In the genomic region with DNA sequence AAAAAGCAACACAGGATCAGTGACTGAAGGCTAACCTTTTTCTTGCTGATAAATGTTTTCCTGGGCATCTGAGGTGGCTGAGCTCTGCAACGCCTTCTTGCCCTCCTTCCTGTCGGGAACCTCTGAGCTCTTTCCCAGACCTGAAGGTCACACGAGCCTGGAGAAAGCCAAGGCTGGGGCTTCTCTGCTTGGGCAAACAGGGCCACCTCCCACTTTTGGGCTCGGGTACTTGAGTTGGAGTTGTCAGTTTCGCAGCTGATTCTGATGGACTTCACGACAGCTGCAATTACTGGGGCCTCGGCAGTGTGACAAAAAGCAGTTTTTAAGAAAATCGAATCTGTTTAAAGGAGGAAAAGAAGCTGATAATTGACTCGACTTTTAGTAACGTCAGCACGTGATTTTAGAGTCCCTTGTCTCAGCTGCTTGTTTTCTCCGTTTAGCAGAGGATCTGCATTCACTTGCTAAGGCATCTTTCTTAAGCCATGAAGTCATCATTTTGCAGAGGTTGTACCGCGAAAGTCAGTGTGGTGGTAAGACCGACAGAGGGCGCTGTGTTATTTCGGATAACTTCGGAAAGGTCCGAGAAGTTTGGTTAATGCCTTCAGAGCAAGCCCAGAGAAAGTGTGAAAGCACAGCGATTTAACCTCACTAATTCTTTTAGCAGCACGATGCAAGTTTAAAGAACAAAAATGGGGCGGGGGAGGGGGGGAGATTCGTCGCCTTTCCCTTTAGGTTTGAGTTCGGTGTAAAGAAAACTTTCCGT, we compare ENCODE assay signal across 8 mouse cellular contexts. TPM values are rescaled to one million over a fixed set of nuclear protein-coding genes. Genes with fewer than 3 reads are reported as not detected.
DNase-seq lines count a peak whose midpoint lies in the region; ATAC-seq and TF ChIP-seq lines count a peak whose summit lies in the region.

No protein-coding gene starts in this region.

- H3K27ac ChIP-seq in gastrocnemius, adult 2 months: no peak overlapping the region

- intact Hi-C loops in gastrocnemius, adult 2 months (cut with DNase I): loop anchor here (2.0 to 10.0 kb wide), 2 partner anchors 82 to 820 kb away; no protein-coding TSS in a partner anchor

- peak; percentile 76 for TF ChIP-seq CTCF in gastrocnemius, adult 2 months (IDR thresholded peaks at IDR 0.05)

- peak overlapping the region; percentile 56 for H3K4me3 ChIP-seq in gastrocnemius, adult 2 months

- peak; percentile 89 for DNase-seq in R1 (ENCODE audit: low read depth, low spot score)
- peak; percentile 89 to 92 for DNase-seq in cerebellum, postnatal 25 days
- peak; percentile 58 for DNase-seq in gastrocnemius, adult 2 months
- peak; percentile 82 for DNase-seq in induced T-regulatory cell, adult 2 months (ENCODE audit: low read depth)
- peak; percentile 37 to 87 for DNase-seq in left cerebral cortex, adult 9 months (ENCODE audit: low spot score in 2 of 2)
- DNase-seq in right cerebral cortex, postnatal 14 days: peak; percentile 78

- peak; percentile 81 for ATAC-seq in megakaryocyte progenitor cell, adult 5-6 weeks (replicated peaks; ENCODE audit: poor library complexity)
- ATAC-seq in activated CD4-positive, CD25-positive, alpha-beta regulatory T cell, adult 4 months: no peak

RNA-seq across cellular contexts. Expression of gene Rsl24d1, which starts 49.5 kb away (rescaled TPM):
- 10 to 100 TPM; 37.3 to 45.4 TPM for total RNA-seq in gastrocnemius, adult 2 months (2021)
- 137 and 140 TPM in 2 replicates for total RNA-seq in megakaryocyte progenitor cell, adult 5-6 weeks (2015)
- total RNA-seq in megakaryocyte progenitor cell, adult 5-6 weeks (2017): 232 and 254 TPM in 2 replicates
- 10 to 100 TPM; 84.0 to 93.8 TPM for polyA plus RNA-seq in activated CD4-positive, CD25-positive, alpha-beta regulatory T cell, adult 4 months (2017; shearing (Covaris generic))
